In genomic region chrX:95969936-95970335, GRCm38 (mm10) we compare ENCODE assay signal across 22 mouse cellular contexts. TPM values are rescaled to one million over a fixed set of nuclear protein-coding genes. Genes with fewer than 3 reads are reported as not detected.
A peak's percentile ranks its signal among the peaks of the same experiment; 100 is the strongest.
DNase-seq lines count a peak whose midpoint lies in the region; ATAC-seq and TF ChIP-seq lines count a peak whose summit lies in the region.
"Had no signal": no experiment of that assay in that cellular context is flagged by ENCODE, and none has a peak within 500 bp of the region (broad histone marks: within the 10 kb centered on the region; RNA-seq: fewer than 3 reads in every experiment).

No protein-coding gene starts in this region.

- H3K79me2 ChIP-seq in MEL (ENCODE audit: control insufficient read depth, insufficient read depth, low read length, poor library complexity), result no peaks in the 10 kb centered on the region; the same call in 1 of the 2 replicates

- DNase-seq in forebrain, embryonic 10.5 days (ENCODE audit: extremely low spot score, low spot score), result no peak
- DNase-seq in MEL (ENCODE audit: low read depth, low spot score), result peak; percentile 69
- peak; percentile 8 for DNase-seq in embryo, embryonic 11 days
- no peak for DNase-seq in testis, postnatal 10 days (ENCODE audit: low spot score)
- no peak for DNase-seq in layer of hippocampus, postnatal 10 days (ENCODE audit: low spot score in 2 of 2)
- DNase-seq: adrenal gland, postnatal 25 days; cerebellum, adult 11 months; kidney, adult 18-20 months; layer of hippocampus, postnatal 36 days; lung, embryonic 14.5 days; lung, postnatal 4 days; right cerebral cortex, adult 18-20 months; thymus, postnatal 25 days had no signal

- no peak for ATAC-seq in forebrain, embryonic 15.5 days (replicated peaks)
- peak; percentile 4; the same call in 1 of the 2 replicates for ATAC-seq in liver, embryonic 16.5 days (ENCODE audit: low read depth)
- ATAC-seq: Patski had no signal

- no peak for TF ChIP-seq CTCF in MEL (IDR thresholded peaks at IDR 0.05 in 2 of 3, conservative IDR thresholded peaks at IDR 0.05 in 1 of 3; ENCODE audit: control insufficient read depth in 1 of 3, insufficient read depth in 1 of 3, low read depth in 2 of 3, low read length in 3 of 3, poor library complexity in 1 of 3, severe bottlenecking in 1 of 3)

- peaks cover 24% of the 10 kb centered on the region for H3K4me1 ChIP-seq in forebrain, embryonic 10.5 days
- no peaks in the 10 kb centered on the region for H3K4me1 ChIP-seq in forebrain, embryonic 15.5 days
- peaks cover 0 to 14% of the 10 kb centered on the region in 2 experiments; a peak in 2 of 4 replicates for H3K4me1 ChIP-seq in MEL (ENCODE audit: control insufficient read depth in 1 of 2, insufficient read depth in 2 of 2, low read length in 2 of 2)
- no peaks in the 10 kb centered on the region for H3K4me1 ChIP-seq in liver, embryonic 16.5 days (ENCODE audit: control insufficient read depth, low read depth, low read length)
- H3K4me1 ChIP-seq: embryonic facial prominence, embryonic 13.5 days; hindbrain, embryonic 15.5 days; limb, embryonic 13.5 days had no signal

- WGBS in forebrain, embryonic 10.5 days, result 78% methylated on average over 9 of the region's 9 CpGs
- 89% methylated on average over 8 of the region's 9 CpGs for WGBS in forebrain, embryonic 15.5 days
- 59% methylated on average over 9 of the region's 9 CpGs for WGBS in liver, embryonic 16.5 days (ENCODE audit: insufficient replicate concordance)

- H3K4me2 ChIP-seq in forebrain, embryonic 15.5 days (replicated peaks), result no peak overlapping the region
- H3K4me2 ChIP-seq in liver, embryonic 16.5 days (ENCODE audit: low read depth, low read length), result no peak overlapping the region
- H3K4me2 ChIP-seq: embryonic facial prominence, embryonic 13.5 days; heart, embryonic 13.5 days; hindbrain, embryonic 15.5 days; limb, embryonic 13.5 days; lung, embryonic 14.5 days; midbrain, embryonic 11.5 days had no signal

- no peak overlapping the region for H3K9ac ChIP-seq in forebrain, embryonic 15.5 days (replicated peaks)
- peak overlapping the region; percentile 62 for H3K9ac ChIP-seq in MEL (ENCODE audit: control insufficient read depth, low read depth, low read length, poor library complexity, severe bottlenecking)
- no peak overlapping the region for H3K9ac ChIP-seq in liver, embryonic 16.5 days (ENCODE audit: low read depth, low read length)
- H3K9ac ChIP-seq: embryonic facial prominence, embryonic 13.5 days; heart, embryonic 13.5 days; hindbrain, embryonic 15.5 days; limb, embryonic 13.5 days; lung, embryonic 14.5 days had no signal

- TF ChIP-seq EP300 in MEL (IDR thresholded peaks at IDR 0.05; ENCODE audit: low read depth in 1 of 2, low read length in 2 of 2), result no peak

- no peak overlapping the region for H3K4me3 ChIP-seq in forebrain, embryonic 10.5 days
- H3K4me3 ChIP-seq in forebrain, embryonic 15.5 days, result no peak overlapping the region
- H3K4me3 ChIP-seq in MEL (ENCODE audit: control insufficient read depth in 1 of 2, insufficient read depth in 1 of 2, low read depth in 2 of 2, low read length in 2 of 2), result peak overlapping the region; percentile 20 to 41; a peak in 3 of 4 replicates
- no peak overlapping the region for H3K4me3 ChIP-seq in liver, embryonic 16.5 days (ENCODE audit: low read depth, low read length)
- H3K4me3 ChIP-seq: embryonic facial prominence, embryonic 13.5 days; heart, embryonic 13.5 days; hindbrain, embryonic 15.5 days; limb, embryonic 13.5 days had no signal

- peaks cover 11% of the 10 kb centered on the region; the same call in 1 of the 2 replicates for H3K27me3 ChIP-seq in forebrain, embryonic 10.5 days (ENCODE audit: poor library complexity, severe bottlenecking)
- no peaks in the 10 kb centered on the region for H3K27me3 ChIP-seq in forebrain, embryonic 15.5 days
- no peaks in the 10 kb centered on the region; a peak in 1 of 4 replicates for H3K27me3 ChIP-seq in MEL (ENCODE audit: control insufficient read depth in 1 of 2, insufficient read depth in 2 of 2, low read length in 2 of 2)
- no peaks in the 10 kb centered on the region for H3K27me3 ChIP-seq in liver, embryonic 16.5 days (ENCODE audit: control insufficient read depth, insufficient read depth, low read depth, low read length)
- H3K27me3 ChIP-seq: embryonic facial prominence, embryonic 13.5 days; heart, embryonic 13.5 days; hindbrain, embryonic 15.5 days; limb, embryonic 13.5 days had no signal

- peak overlapping the region; percentile 96; the same call in 1 of the 2 replicates for H3K27ac ChIP-seq in forebrain, embryonic 10.5 days
- H3K27ac ChIP-seq in forebrain, embryonic 15.5 days (replicated peaks), result no peak overlapping the region
- peak overlapping the region; percentile 63 for H3K27ac ChIP-seq in MEL (ENCODE audit: control insufficient read depth, low read depth, low read length)
- H3K27ac ChIP-seq in liver, embryonic 16.5 days (ENCODE audit: low read length), result no peak overlapping the region
- H3K27ac ChIP-seq: embryonic facial prominence, embryonic 13.5 days; heart, embryonic 13.5 days; hindbrain, embryonic 15.5 days; kidney, postnatal 0 days; limb, embryonic 13.5 days had no signal

- no peak for TF ChIP-seq RAD21 in MEL (IDR thresholded peaks at IDR 0.05; ENCODE audit: low read depth, low read length)

- no peaks in the 10 kb centered on the region for H3K36me3 ChIP-seq in forebrain, embryonic 10.5 days (replicated peaks)
- no peaks in the 10 kb centered on the region for H3K36me3 ChIP-seq in forebrain, embryonic 15.5 days
- H3K36me3 ChIP-seq in MEL (ENCODE audit: control insufficient read depth in 1 of 2, insufficient read depth in 2 of 2, low read length in 2 of 2), result no peaks in the 10 kb centered on the region
- H3K36me3 ChIP-seq in liver, embryonic 16.5 days (ENCODE audit: control insufficient read depth, insufficient read depth), result no peaks in the 10 kb centered on the region
- H3K36me3 ChIP-seq: embryonic facial prominence, embryonic 13.5 days; heart, embryonic 13.5 days; hindbrain, embryonic 15.5 days; limb, embryonic 13.5 days had no signal

- TF ChIP-seq POLR2A in MEL (IDR thresholded peaks at IDR 0.05; ENCODE audit: control insufficient read depth in 1 of 2, insufficient read depth in 1 of 2, low read depth in 1 of 2, low read length in 2 of 2, poor library complexity in 1 of 2), result no peak

- no peaks in the 10 kb centered on the region for H3K9me3 ChIP-seq in forebrain, embryonic 10.5 days
- no peaks in the 10 kb centered on the region for H3K9me3 ChIP-seq in forebrain, embryonic 15.5 days
- no peaks in the 10 kb centered on the region for H3K9me3 ChIP-seq in MEL (replicated peaks; ENCODE audit: insufficient read depth, low read length)
- no peaks in the 10 kb centered on the region for H3K9me3 ChIP-seq in liver, embryonic 16.5 days (replicated peaks; ENCODE audit: control insufficient read depth, low read length)
- H3K9me3 ChIP-seq: embryonic facial prominence, embryonic 13.5 days; heart, embryonic 13.5 days; hindbrain, embryonic 15.5 days; limb, embryonic 13.5 days had no signal

TF ChIP-seq in MEL, 35 proteins besides CTCF, POLR2A, EP300 and RAD21:
- no peak for TF ChIP-seq JUND (IDR thresholded peaks at IDR 0.05; ENCODE audit: low read depth, low read length)
- TF ChIP-seq HCFC1 (IDR thresholded peaks at IDR 0.05; ENCODE audit: low read depth, low read length), result no peak
- no peak for TF ChIP-seq USF1 (IDR thresholded peaks at IDR 0.05; ENCODE audit: low read depth, low read length)
- TF ChIP-seq ELF1 (IDR thresholded peaks at IDR 0.05; ENCODE audit: low read depth, low read length), result no peak
- TF ChIP-seq MEF2A (IDR thresholded peaks at IDR 0.05; ENCODE audit: extremely low read depth, insufficient replicate concordance, low read depth, low read length, poor library complexity, severe bottlenecking), result no peak
- TF ChIP-seq CHD1 (IDR thresholded peaks at IDR 0.05; ENCODE audit: low read depth, low read length), result no peak
- TF ChIP-seq ZKSCAN1 (IDR thresholded peaks at IDR 0.05; ENCODE audit: low read depth, low read length), result no peak
- TF ChIP-seq TBP (IDR thresholded peaks at IDR 0.05; ENCODE audit: low read depth, low read length), result no peak
- no peak for TF ChIP-seq ETS1 (IDR thresholded peaks at IDR 0.05; ENCODE audit: low read depth, low read length)
- TF ChIP-seq MAFK (IDR thresholded peaks at IDR 0.05; ENCODE audit: borderline replicate concordance, low read depth, low read length), result no peak
- no peak for TF ChIP-seq KAT2A (conservative IDR thresholded peaks at IDR 0.05; ENCODE audit: low read depth, low read length)
- no peak for TF ChIP-seq USF2 (IDR thresholded peaks at IDR 0.05; ENCODE audit: borderline replicate concordance in 1 of 2, insufficient read depth in 1 of 2, low read depth in 1 of 2, low read length in 2 of 2)

RNA-seq across cellular contexts. Expression of gene Las1l, which starts 13.2 kb away (rescaled TPM):
- 81.9 and 84.5 TPM in 2 replicates for polyA plus RNA-seq in forebrain, embryonic 10.5 days (2016; fragmentation: Nextera tagmentation; extraction: Ambion mirVana)
- 78.1 and 78.3 TPM in 2 replicates for polyA plus RNA-seq in forebrain, embryonic 15.5 days (2015; fragmentation: Nextera tagmentation; extraction: Ambion mirVana)
- 34.0 and 35.1 TPM in 2 replicates for total RNA-seq in MEL (2012; rRNA removed)
- polyA plus RNA-seq in MEL (2012; ENCODE audit: insufficient read depth in 1 of 2, insufficient read length in 2 of 2, low read depth in 1 of 2, low replicate concordance in 2 of 2, missing spikeins in 1 of 2), result 10 to 100 TPM in 1 of 2 experiments, not detected in 1; 86.3 TPM
- 23.2 and 25.2 TPM in 2 replicates for polyA plus RNA-seq in liver, embryonic 16.5 days (2015; fragmentation: Nextera tagmentation; extraction: Ambion mirVana)
- 10 to 100 TPM; 63.7 to 84.3 TPM for total RNA-seq in layer of hippocampus, postnatal 10 days (2021)

Comparison
In these comparisons a context has a peak if more than half of its experiments do, and no peak if none do; other contexts are left out.
1. H3K27ac ChIP-seq: peak in forebrain, embryonic 10.5 days (single experiment) and MEL (single experiment); none in forebrain, embryonic 15.5 days (single experiment) and liver, embryonic 16.5 days (single experiment).
2. DNase-seq: peak in MEL (single experiment) and embryo, embryonic 11 days (single experiment); none in forebrain, embryonic 10.5 days (single experiment), testis, postnatal 10 days (single experiment) and layer of hippocampus, postnatal 10 days (0 of 2).
3. H3K4me3 ChIP-seq: peak in MEL (2 of 2); none in forebrain, embryonic 10.5 days (single experiment), forebrain, embryonic 15.5 days (single experiment) and liver, embryonic 16.5 days (single experiment).